Mouse (Mus musculus) left cerebral cortex, adult 2 months (tissue): ENCODE measurements at regions not wholly inside any gene's neighbourhood (a gene's known extent, or its start where the extent isn't known, plus 50 kb on each side); places are given as distances from the start of the nearest gene placed in this dataset.

ENCODE experiments used
- DNase-seq, 2 experiments: peaks; one replicate each; pipeline ENCODE4 v3.0.0; 2021 to 2022; ENCODE audit warnings: low spot score in 2 of 2, mixed read lengths in 1 of 2; ENCODE audit errors: extremely low spot score in 1 of 2
- H3K27ac ChIP-seq: fragments of 200-600 bp; 2 replicates; pipeline ENCODE4 v1.8.1; 2022
- H3K4me3 ChIP-seq: fragments of 200-600 bp; 2 replicates; pipeline ENCODE4 v1.8.1; 2022
- CTCF ChIP-seq: fragments of 200-600 bp; IDR thresholded peaks from 2 replicates; pipeline ENCODE4 v1.8.1; 2022; ENCODE audit warnings: antibody characterized with exemption, mild to moderate bottlenecking, moderate library complexity
- intact Hi-C: fragments of 180-260 bp; cut with DNase I; formaldehyde crosslinking; loops from one replicate; pipeline ENCODE4 v1.15.1; 2025

DNA sequence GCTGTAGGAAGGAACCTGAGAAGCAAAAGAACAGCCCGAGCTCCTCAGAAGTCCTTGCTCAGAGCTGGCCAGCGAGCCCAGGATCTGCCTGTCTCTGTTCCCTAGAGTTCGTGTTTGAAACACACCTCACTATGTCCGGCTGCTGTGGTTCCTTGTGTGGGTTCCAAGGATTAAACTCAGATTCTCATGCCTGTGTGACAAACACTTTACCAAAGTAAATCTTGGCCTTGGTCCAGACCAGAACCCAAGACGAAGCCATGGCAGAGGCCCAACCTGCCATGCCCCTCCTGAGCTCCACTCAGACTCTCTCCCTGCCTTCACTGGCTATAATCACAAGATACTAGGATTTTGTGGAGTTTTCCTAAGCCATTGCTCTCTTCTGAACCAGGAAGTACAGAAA lies 214.7 kb downstream of the Rplp1 start:
- Histone ChIP-seq H3K4me3 (no peak overlapping the region), H3K27ac (no peak overlapping the region)
- no peak for TF ChIP-seq CTCF
- intact Hi-C loops, result loop anchor here (2.0 to 5.0 kb wide), 3 partner anchors 122 to 655 kb away; no protein-coding TSS in a partner anchor
- no peak for DNase-seq

DNA sequence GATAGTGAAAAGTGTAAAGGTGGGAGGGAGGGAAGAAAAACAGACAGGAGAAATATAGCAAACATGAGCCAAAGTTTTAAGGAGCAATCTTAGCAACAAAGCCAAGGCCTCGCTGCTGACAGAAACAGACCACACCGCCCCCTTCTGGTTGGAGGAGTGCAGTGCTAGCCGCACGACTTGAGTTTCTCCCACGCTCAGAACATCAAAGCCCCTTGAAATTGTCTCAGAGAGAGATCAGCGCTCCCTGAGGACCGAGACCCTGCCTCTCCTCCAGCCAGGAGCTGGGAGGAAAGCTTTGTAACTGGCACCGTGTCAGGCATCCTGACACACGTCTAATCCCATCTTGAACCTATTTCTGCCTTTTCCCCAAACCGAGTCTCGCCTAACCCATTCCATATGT lies 216.4 kb downstream of the Rplp1 start:
- peak; percentile 62 to 71 for DNase-seq

GRCm38 (mm10) chr9:61696831-61697230 lies 217.5 kb downstream of the Rplp1 start:
- H3K27ac ChIP-seq, result no peak overlapping the region
- intact Hi-C loops, result loop anchor here (5.0 kb wide), 1 partner anchor 120 kb away; no protein-coding TSS in a partner anchor
- H3K4me3 ChIP-seq, result no peak overlapping the region
- no peak for TF ChIP-seq CTCF
- DNase-seq, result no peak

More for the DNA sequence above, 216.4 kb downstream of the Rplp1 start:
- intact Hi-C loops, result loop anchor here (1.0 to 5.0 kb wide), 4 partner anchors 121 to 653 kb away; partner anchors contain the start of gene Tle3
- Histone ChIP-seq H3K27ac (no peak overlapping the region), H3K4me3 (no peak overlapping the region)
- peak; percentile 93 for TF ChIP-seq CTCF

GRCm38 (mm10) chr9:61695821-61696220 lies 218.5 kb downstream of the Rplp1 start:
- Histone ChIP-seq H3K27ac (no peak overlapping the region), H3K4me3 (no peak overlapping the region)
- intact Hi-C loops, result loop anchor here (5.0 kb wide), 1 partner anchor 119 kb away; no protein-coding TSS in a partner anchor
- no peak for DNase-seq
- no peak for TF ChIP-seq CTCF

DNA sequence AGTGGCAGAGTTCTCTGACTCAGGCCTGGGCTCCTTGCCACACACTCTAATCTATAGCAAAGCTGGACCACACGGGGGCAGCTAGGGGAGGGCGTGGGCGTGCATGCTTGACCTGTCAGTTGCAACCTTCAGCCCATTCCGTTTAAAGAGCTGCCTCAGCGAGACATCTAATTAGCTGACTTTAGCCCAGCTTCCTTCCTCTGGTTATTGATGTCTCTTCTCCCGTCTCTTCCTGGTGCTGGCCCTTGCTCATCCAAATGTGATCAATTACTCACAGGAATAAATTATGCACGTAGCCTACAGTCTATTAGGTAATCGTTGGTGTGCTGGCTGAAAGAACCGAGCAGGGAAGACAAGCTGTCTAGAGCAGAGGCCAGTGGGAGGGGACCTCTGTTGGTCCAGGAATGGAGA lies 219.0 kb downstream of the Rplp1 start:
- H3K27ac ChIP-seq, result no peak overlapping the region
- no peak for TF ChIP-seq CTCF
- intact Hi-C loops, result loop anchor here (5.0 kb wide), 1 partner anchor 118 kb away; no protein-coding TSS in a partner anchor
- DNase-seq, result no peak
- H3K4me3 ChIP-seq, result no peak overlapping the region

- DNase-seq, result no peak
- no peak overlapping the region for H3K27ac ChIP-seq
- no peak for TF ChIP-seq CTCF
- H3K4me3 ChIP-seq, result no peak overlapping the region
- intact Hi-C loops, result no loop called here
These were observed 220.1 kb downstream of the Rplp1 start for GRCm38 (mm10) chr9:61694206-61694605.

GRCm38 (mm10) chr9:61690786-61691185 lies 223.6 kb downstream of the Rplp1 start:
- Histone ChIP-seq H3K27ac (no peak overlapping the region), H3K4me3 (no peak overlapping the region)
- intact Hi-C loops, result no loop called here
- no peak for TF ChIP-seq CTCF
- no peak for DNase-seq

DNA sequence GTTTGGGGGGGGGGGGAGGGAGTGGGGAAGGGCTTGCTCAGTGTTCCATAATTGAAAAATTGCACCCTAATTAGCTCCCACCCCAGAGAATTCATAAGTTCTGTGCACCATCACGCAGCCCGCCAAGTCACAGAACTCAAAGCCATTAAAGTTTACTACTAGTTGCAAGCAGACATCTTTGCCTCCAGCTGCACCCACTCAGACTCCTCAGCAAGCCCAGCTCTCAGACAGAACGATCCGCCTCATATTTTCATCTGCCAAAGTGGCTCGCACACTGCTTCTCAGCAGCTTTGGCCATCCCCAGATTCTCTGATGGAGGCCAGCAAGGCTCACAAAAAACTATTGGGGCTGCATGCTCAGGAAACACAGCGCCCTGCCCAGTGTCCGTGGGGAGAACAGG lies 224.4 kb downstream of the Rplp1 start:
- no peak overlapping the region for H3K27ac ChIP-seq
- DNase-seq, result no peak
- no peak overlapping the region for H3K4me3 ChIP-seq
- intact Hi-C loops, result no loop called here
- no peak for TF ChIP-seq CTCF

DNA sequence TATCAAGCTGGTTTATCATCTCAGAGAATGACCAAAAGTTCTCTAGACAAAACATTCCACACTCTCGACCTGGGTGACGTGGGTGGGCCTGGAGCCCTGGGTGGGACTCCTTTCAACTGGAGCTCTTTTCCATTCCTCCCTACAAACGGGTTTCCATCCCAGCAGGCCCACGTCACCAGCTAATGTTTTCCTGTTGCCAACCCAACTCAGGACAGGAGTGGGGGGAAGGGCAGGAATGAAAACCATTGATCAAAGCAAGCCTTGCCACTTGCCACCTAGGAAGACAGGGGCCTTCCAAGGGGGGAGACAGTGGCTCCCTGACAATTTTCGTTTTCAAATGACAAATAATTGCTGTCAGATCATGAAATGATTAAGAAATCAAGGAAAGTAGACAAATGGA lies 224.8 kb downstream of the Rplp1 start:
- no peak for DNase-seq
- no peak overlapping the region for H3K4me3 ChIP-seq
- H3K27ac ChIP-seq, result no peak overlapping the region
- intact Hi-C loops, result no loop called here
- TF ChIP-seq CTCF, result no peak

DNA sequence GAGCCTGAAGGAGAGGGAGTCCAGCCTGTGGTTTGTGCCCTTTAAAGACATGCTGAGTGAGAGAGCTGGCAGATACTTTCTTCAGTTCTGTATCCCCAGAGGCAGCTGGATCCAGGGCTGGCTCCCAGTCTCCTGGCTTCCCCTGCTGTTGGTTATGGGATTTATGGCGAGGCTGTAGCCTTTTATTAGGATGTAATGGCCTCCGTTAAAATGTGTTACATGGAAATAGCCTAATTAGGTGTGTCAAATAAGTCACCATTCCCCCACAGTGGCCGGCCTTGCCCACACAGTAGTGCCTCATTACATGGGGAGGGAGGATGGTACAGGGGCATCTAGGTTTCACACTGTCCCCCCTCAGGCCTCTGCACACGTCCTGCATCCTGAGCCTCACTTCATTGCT lies 230.8 kb downstream of the Rplp1 start:
- no peak for DNase-seq
- Histone ChIP-seq H3K27ac (no peak overlapping the region), H3K4me3 (no peak overlapping the region)
- no peak for TF ChIP-seq CTCF
- intact Hi-C loops, result no loop called here

DNA sequence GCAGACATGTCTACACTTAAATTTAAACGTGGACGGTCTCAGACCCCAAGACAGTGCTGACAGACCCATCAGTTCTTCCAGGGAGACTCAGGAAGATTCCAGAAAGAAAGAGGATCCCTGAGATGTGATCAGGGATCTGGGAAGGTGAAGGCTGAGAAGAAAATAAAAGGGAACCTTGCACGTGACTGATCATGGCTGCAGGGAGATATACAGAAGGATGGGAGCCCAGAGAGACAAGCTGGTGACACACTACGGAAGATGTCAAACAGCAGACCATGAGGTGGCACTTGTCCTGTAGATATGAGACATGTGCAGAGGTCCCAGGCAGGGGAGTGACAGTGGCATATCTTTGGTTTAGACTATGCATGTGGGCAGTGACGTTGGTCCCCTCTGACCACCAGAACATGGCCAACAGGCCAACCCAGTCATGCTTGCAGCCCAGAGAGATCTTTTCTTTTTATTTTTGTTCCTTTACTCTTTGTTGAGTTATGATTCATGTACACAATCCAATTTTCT lies 231.5 kb downstream of the Rplp1 start:
- no peak for TF ChIP-seq CTCF
- intact Hi-C loops, result no loop called here
- Histone ChIP-seq H3K4me3 (no peak overlapping the region), H3K27ac (no peak overlapping the region)
- DNase-seq, result no peak

DNA sequence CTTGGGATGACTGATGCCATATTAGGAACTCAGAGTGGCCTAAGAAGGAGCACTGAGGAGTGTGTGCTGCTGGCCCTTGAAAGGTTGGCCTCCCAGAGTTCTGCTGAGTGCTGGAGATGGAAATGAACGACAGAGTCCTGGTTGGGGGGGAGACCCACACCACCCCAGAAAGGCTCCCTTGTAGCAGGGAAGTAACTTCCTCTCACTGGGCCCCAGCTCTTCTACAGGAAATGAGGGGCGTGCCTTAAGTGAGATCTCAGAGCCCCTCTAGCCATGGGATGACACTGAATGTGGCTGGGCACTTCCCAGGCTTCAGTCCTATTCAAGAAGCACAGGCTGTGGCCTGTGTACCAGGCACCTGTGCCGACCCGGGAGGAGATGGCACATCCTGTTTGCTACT lies 232.0 kb downstream of the Rplp1 start:
- no peak for DNase-seq
- no peak overlapping the region for H3K27ac ChIP-seq
- no peak overlapping the region for H3K4me3 ChIP-seq
- TF ChIP-seq CTCF, result no peak
- intact Hi-C loops, result no loop called here

DNA sequence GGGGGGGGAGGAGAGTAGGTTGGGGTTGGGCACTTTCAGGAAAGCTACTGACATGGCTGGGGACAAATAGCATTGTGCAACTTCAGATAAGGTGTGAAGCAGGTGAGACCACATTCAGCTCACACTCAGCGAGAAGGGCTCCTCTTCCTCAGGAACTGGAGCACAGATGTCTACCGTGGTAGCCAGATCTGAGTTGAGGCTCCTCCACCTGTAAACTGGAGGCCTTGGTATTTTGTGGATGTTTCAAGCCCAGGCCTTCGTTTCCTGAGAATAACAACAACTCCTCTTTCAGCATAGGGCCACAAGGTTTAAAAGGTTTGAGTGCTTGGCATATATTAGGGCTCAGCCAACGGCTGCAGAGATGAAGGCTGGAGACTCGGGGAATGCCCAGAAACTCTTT lies 232.9 kb downstream of the Rplp1 start:
- no peak overlapping the region for H3K4me3 ChIP-seq
- H3K27ac ChIP-seq, result no peak overlapping the region
- intact Hi-C loops, result no loop called here
- TF ChIP-seq CTCF, result no peak
- DNase-seq, result no peak
